Mouse (Mus musculus): ENCODE data around the gene Rnf145.

DNA sequence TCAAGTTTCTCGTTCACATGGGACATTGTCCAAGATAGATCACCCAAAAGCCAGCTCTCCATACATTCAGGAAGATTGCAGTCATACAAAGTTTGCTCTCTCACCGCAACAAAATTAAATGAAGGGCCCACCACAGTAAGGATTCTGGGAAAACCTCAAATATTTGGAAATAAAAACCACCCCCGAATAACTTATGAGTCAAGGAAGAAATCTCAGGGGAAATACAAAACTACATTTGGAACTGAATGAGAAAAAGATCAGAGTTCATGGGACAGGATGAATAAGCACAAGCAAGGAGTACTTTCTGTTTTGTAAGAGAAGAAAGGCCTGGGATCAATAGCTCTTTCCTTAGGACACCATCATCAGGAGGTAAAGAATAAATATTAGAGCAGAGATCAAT, 76.0 kb downstream of the Rnf145 start:
- TF ChIP-seq CTCF (IDR thresholded peaks at IDR 0.05; ENCODE audit: low read depth, low read length) (no peak), GATA2 (IDR thresholded peaks at IDR 0.05; ENCODE audit: borderline replicate concordance, low read depth, low read length) (no peak), GATA1 (IDR thresholded peaks at IDR 0.05; ENCODE audit: borderline replicate concordance, low read length) (no peak), TAL1 (conservative IDR thresholded peaks at IDR 0.05; ENCODE audit: low read depth, low read length) (no peak)

Measured in G1E (cell line).